Mouse (Mus musculus): Measurements from ENCODE around the gene Slc7a5.

DNA sequence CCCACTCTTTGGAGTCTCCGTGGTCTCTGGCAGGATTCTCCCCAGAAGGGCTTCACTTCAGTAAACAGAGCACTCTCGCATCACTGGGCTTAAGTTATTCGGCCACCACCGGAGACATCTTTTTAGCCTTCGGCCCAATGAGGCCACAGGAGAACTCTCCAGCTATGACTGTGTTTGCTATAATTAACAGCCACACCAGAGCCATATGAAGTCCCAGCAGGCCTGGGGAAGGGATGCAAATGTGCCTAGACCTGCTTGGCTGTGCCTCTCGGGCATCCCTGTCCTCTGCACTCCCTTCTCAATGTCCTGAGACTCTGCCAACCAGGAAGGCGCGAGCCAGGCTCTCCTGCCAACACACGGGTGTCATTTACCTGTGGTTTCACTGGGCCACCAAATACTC lies 50.2 kb downstream of the Slc7a5 start:
- no peak for TF ChIP-seq CTCF (IDR thresholded peaks at IDR 0.05; ENCODE audit: low read depth, low read length)
- no peak for TF ChIP-seq POLR2A (IDR thresholded peaks at IDR 0.05; ENCODE audit: insufficient read depth, low read length)
- TF ChIP-seq EP300 (IDR thresholded peaks at IDR 0.05; ENCODE audit: insufficient read depth, low read depth, low read length), result no peak
